Mouse (Mus musculus): ENCODE data around the gene Rbl1. TPM values are rescaled to one million over a fixed set of nuclear protein-coding genes. Genes with fewer than 3 reads are reported as not detected.

The Rbl1 gene
- total and polyA plus RNA-seq, 3 experiments: 10.9 to 97.4 (median 88.2) TPM

- no peak for DNase-seq (ENCODE audit: low spot score)
- TF ChIP-seq POLR2AphosphoS5 (IDR thresholded peaks at IDR 0.05; ENCODE audit: insufficient replicate concordance, low read depth, low read length) (no peak), TAL1 (conservative IDR thresholded peaks at IDR 0.05; ENCODE audit: low read depth, low read length) (no peak), GATA1 (IDR thresholded peaks at IDR 0.05; ENCODE audit: borderline replicate concordance, low read length) (no peak), GATA2 (IDR thresholded peaks at IDR 0.05; ENCODE audit: borderline replicate concordance, low read depth, low read length) (no peak), CTCF (IDR thresholded peaks at IDR 0.05; ENCODE audit: low read depth, low read length) (no peak)
These were observed 15.8 kb upstream of the Rbl1 start for GRCm38 (mm10) chr2:157220108-157220507.

DNA sequence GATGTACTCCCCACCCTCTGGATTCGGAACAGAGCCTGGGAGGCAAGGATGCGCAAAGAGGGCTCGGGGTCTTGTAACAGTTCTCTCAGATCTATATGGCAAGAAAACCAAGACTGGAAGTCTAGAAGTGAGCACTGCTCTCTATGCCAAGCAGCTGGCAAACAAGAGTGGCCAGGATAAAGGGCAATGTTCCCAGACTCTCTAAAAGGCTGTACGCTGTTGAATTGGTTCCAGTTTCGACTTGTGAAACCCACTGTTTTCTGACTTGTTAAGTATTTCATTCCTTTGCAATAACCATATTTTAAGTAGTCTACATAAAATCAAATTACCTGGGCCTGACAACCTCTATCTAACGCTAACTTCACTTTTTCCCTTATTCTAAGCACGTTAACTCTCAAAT, 7.4 kb upstream of the Rbl1 start:
- no peaks in the 10 kb centered on the region for H3K36me3 ChIP-seq (replicated peaks)
- no peak overlapping the region for H3K4me3 ChIP-seq (ENCODE audit: low read depth, low read length)
- TF ChIP-seq CTCF (IDR thresholded peaks at IDR 0.05; ENCODE audit: low read depth, low read length): no peak
- TF ChIP-seq TAL1 (conservative IDR thresholded peaks at IDR 0.05; ENCODE audit: low read depth, low read length): no peak
- no peak for TF ChIP-seq GATA2 (IDR thresholded peaks at IDR 0.05; ENCODE audit: borderline replicate concordance, low read depth, low read length)
- TF ChIP-seq GATA1 (IDR thresholded peaks at IDR 0.05; ENCODE audit: borderline replicate concordance, low read length): no peak
- no peak for TF ChIP-seq POLR2AphosphoS5 (IDR thresholded peaks at IDR 0.05; ENCODE audit: insufficient replicate concordance, low read depth, low read length)
- peaks cover 2% of the 10 kb centered on the region; the same call in 1 of the 2 replicates for H3K9me3 ChIP-seq (replicated peaks)
- ATAC-seq (ENCODE audit: extremely low read depth, insufficient number of reproducible peaks, low FRiP score, poor library complexity, severe bottlenecking): no peak
- H3K4me1 ChIP-seq (ENCODE audit: insufficient read depth, low read depth, low read length): no peaks in the 10 kb centered on the region
- peaks cover 12% of the 10 kb centered on the region for H3K27me3 ChIP-seq (ENCODE audit: insufficient read depth, low read length)
- DNase-seq (ENCODE audit: low spot score): no peak

More at GRCm38 (mm10) chr2:157220108-157220507, 15.8 kb upstream of the Rbl1 start:
- H3K4me1 ChIP-seq (ENCODE audit: insufficient read depth, low read depth, low read length): peaks cover 10% of the 10 kb centered on the region
- H3K9me3 ChIP-seq (replicated peaks): no peaks in the 10 kb centered on the region
- no peak overlapping the region for H3K4me3 ChIP-seq (ENCODE audit: low read depth, low read length)
- peaks cover 48% of the 10 kb centered on the region for H3K27me3 ChIP-seq (ENCODE audit: insufficient read depth, low read length)
- H3K36me3 ChIP-seq (replicated peaks): no peaks in the 10 kb centered on the region
- ATAC-seq (ENCODE audit: extremely low read depth, insufficient number of reproducible peaks, low FRiP score, poor library complexity, severe bottlenecking): no peak

DNA sequence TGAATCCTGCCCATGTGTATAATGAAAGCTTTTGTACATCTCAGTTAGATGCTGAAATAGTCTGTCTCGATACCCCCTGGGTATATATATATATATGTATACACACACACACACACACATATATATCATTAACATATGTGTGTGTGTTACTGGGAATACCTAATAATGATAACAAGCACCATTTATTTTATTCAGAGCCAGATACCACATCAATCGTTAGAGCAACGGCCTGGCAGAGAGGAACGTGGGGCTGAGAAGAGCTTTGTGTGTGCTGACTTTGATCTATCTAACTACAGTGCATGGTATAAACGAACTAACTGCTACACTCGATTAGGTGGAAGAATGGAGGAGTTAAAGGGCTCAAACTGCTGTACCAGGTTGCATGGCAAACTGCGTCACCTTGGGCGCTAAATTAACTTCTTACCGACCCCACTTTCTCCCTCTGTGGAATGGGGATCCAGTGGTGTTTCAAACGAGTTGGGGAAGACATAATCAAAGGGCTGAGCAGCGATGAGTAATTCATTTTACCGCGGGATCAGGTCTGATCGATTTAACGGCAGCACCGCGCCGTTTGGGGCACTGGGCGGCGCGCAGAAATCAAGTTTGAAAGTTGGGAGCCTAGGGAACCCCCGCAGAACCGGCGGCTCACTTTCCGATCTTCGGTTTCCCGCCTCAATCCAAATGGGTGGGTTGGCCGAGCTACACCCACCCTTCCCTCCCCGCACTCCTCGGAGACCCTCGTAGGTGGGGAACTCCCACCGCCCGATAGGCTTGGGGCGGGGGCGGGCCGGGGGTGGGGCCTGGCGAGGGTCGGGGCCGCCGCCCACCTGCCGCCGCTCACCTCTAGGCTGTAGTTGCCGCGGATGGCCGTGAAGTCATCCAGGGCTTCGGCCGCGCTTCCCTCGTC, 622 bp downstream of the Rbl1 start:
- Histone ChIP-seq H3K4me3 (ENCODE audit: low read depth, low read length) (peak overlapping the region; percentile 77), H3K9me3 (replicated peaks) (peaks cover 2% of the 10 kb centered on the region; the same call in 1 of the 2 replicates), H3K36me3 (replicated peaks) (peaks cover 28% of the 10 kb centered on the region), H3K27me3 (ENCODE audit: insufficient read depth, low read length) (no peaks in the 10 kb centered on the region), H3K4me1 (ENCODE audit: insufficient read depth, low read depth, low read length) (peaks cover 38% of the 10 kb centered on the region)
- ATAC-seq (ENCODE audit: extremely low read depth, insufficient number of reproducible peaks, low FRiP score, poor library complexity, severe bottlenecking): peak; percentile 46; the same call in 1 of the 2 replicates
- peak; percentile 59 for DNase-seq (ENCODE audit: low spot score)
- TF ChIP-seq GATA1 (IDR thresholded peaks at IDR 0.05; ENCODE audit: borderline replicate concordance, low read length): no peak
- TF ChIP-seq CTCF (IDR thresholded peaks at IDR 0.05; ENCODE audit: low read depth, low read length): no peak
- no peak for TF ChIP-seq GATA2 (IDR thresholded peaks at IDR 0.05; ENCODE audit: borderline replicate concordance, low read depth, low read length)
- no peak for TF ChIP-seq POLR2AphosphoS5 (IDR thresholded peaks at IDR 0.05; ENCODE audit: insufficient replicate concordance, low read depth, low read length)
- no peak for TF ChIP-seq TAL1 (conservative IDR thresholded peaks at IDR 0.05; ENCODE audit: low read depth, low read length)

DNA sequence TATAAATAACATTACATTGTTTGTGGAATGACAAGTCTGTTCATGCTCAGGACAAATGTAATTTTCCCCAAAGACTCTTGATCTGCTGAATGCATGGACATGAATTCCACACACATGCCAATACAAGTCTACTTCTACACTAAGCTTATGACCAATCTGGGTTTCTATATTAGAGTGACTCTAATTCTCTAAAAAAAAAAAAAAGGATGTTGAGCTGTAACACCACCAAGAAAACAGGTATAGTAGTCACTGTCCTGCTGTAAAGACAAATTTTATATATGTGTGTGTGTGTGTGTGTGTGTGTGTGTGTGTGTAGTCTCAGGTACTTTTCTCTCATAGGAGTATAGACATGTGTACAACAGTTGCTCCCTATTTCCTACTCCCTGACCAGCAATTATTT, 1.3 kb downstream of the Rbl1 start:
- Histone ChIP-seq H3K4me1 (ENCODE audit: insufficient read depth, low read depth, low read length) (peaks cover 38% of the 10 kb centered on the region), H3K36me3 (replicated peaks) (peaks cover 33% of the 10 kb centered on the region), H3K4me3 (ENCODE audit: low read depth, low read length) (no peak overlapping the region; the same call in 1 of the 2 replicates), H3K27me3 (ENCODE audit: insufficient read depth, low read length) (no peaks in the 10 kb centered on the region), H3K9me3 (replicated peaks) (peaks cover 2% of the 10 kb centered on the region; the same call in 1 of the 2 replicates)
- no peak for DNase-seq (ENCODE audit: low spot score)
- ATAC-seq (ENCODE audit: extremely low read depth, insufficient number of reproducible peaks, low FRiP score, poor library complexity, severe bottlenecking): no peak
- TF ChIP-seq GATA1 (IDR thresholded peaks at IDR 0.05; ENCODE audit: borderline replicate concordance, low read length): no peak
- no peak for TF ChIP-seq TAL1 (conservative IDR thresholded peaks at IDR 0.05; ENCODE audit: low read depth, low read length)
- no peak for TF ChIP-seq GATA2 (IDR thresholded peaks at IDR 0.05; ENCODE audit: borderline replicate concordance, low read depth, low read length)
- TF ChIP-seq POLR2AphosphoS5 (IDR thresholded peaks at IDR 0.05; ENCODE audit: insufficient replicate concordance, low read depth, low read length): no peak
- TF ChIP-seq CTCF (IDR thresholded peaks at IDR 0.05; ENCODE audit: low read depth, low read length): no peak

DNA sequence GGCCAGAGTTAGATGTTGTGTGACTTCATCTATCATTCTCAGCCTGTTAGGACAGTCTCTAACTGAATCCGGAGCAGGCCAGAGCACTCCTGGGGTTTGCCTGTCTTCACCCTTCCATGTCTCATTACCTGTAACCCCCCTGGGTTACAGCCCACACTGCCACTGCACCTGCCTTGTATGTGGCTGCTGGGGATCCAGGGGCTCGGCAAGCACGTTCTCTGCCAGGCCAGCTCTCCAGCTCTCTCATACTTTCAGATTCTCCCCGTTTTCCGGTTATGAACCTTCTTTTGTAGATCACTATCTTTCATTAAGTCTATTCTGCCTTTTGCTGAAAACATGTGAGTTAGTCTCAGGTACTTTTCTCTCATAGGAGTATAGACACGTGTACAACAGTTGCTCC, 2.0 kb downstream of the Rbl1 start:
- no peak for TF ChIP-seq TAL1 (conservative IDR thresholded peaks at IDR 0.05; ENCODE audit: low read depth, low read length)
- no peak for TF ChIP-seq CTCF (IDR thresholded peaks at IDR 0.05; ENCODE audit: low read depth, low read length)
- TF ChIP-seq GATA2 (IDR thresholded peaks at IDR 0.05; ENCODE audit: borderline replicate concordance, low read depth, low read length): no peak
- TF ChIP-seq POLR2AphosphoS5 (IDR thresholded peaks at IDR 0.05; ENCODE audit: insufficient replicate concordance, low read depth, low read length): no peak
- TF ChIP-seq GATA1 (IDR thresholded peaks at IDR 0.05; ENCODE audit: borderline replicate concordance, low read length): no peak
- Histone ChIP-seq H3K9me3 (replicated peaks) (no peaks in the 10 kb centered on the region), H3K4me1 (ENCODE audit: insufficient read depth, low read depth, low read length) (peaks cover 38% of the 10 kb centered on the region), H3K4me3 (ENCODE audit: low read depth, low read length) (peak overlapping the region; percentile 65), H3K27me3 (ENCODE audit: insufficient read depth, low read length) (no peaks in the 10 kb centered on the region), H3K36me3 (replicated peaks) (peaks cover 39% of the 10 kb centered on the region)
- ATAC-seq (ENCODE audit: extremely low read depth, insufficient number of reproducible peaks, low FRiP score, poor library complexity, severe bottlenecking) (no peak), DNase-seq (ENCODE audit: low spot score) (peak; percentile 2)
